Mouse (Mus musculus) spleen, adult 2 months (tissue): ENCODE data around the gene Fcer1g.

Source experiments
- CTCF ChIP-seq: fragments of 200-500 bp; IDR thresholded peaks from 2 replicates; pipeline ENCODE4 v1.5.1; 2011; ENCODE audit warnings: mild to moderate bottlenecking, inconsistent platforms; ENCODE audit not compliant: insufficient read depth, insufficient read length, insufficient replicate concordance; ENCODE audit errors: extremely low read depth
- POLR2A ChIP-seq: fragments of 200-500 bp; IDR thresholded peaks from 2 replicates; pipeline ENCODE4 v1.6.1; 2011; ENCODE audit warnings: low read depth, low read length, inconsistent platforms

DNA sequence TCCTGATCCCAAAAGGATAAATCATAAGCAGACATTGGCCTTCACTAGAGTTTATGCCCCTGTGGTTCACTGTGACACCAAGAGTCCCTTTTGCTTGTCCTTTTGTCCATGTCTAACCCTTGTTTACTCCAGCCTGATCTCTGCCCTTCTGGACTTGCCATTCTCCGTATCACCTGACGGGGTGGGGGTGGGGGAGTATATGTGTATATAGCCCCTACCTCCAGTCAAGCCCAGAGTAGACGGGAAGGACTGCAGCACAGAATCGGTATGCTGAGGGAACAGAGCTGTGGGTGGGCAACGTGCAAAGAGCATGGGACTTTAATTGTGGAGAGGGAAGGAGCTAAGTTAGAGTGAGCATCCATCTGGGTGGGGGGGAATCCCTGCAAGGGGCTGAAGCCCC is 9.3 kb downstream of the Fcer1g start, which contains the start of gene Apoa2:
- TF ChIP-seq CTCF = no peak
- TF ChIP-seq POLR2A = no peak
